Mouse (Mus musculus) megakaryocyte, embryonic 14.5 days (primary cell): Measurements from ENCODE around the gene Mov10l1.

Source experiments
- FLI1 ChIP-seq: IDR thresholded peaks from 2 replicates; pipeline ENCODE4 v1.6.1; 2012; ENCODE audit warnings: low read length, inconsistent platforms, mixed read lengths
- GATA1 ChIP-seq: IDR thresholded peaks from 3 replicates; pipeline ENCODE4 v1.6.1; 2012; ENCODE audit warnings: mixed read lengths, low read length, inconsistent platforms, borderline replicate concordance

- TF ChIP-seq GATA1 (no peak), FLI1 (no peak)
Measured at GRCm38 (mm10) chr15:89059161-89059931, 76.6 kb downstream of the Mov10l1 start, which contains the start of gene Panx2.
